Mouse (Mus musculus) left cerebral cortex, adult 18-20 months (tissue): ENCODE data around the gene Mettl7b. TPM values are rescaled to one million over a fixed set of nuclear protein-coding genes. Genes with fewer than 3 reads are reported as not detected.
"Not testable (repeated sequence)": the region's sequence is repeated elsewhere in the genome, so short reads cannot be mapped to it uniquely, and the experiment has no call there.

Source experiments
- DNase-seq, 2 experiments: peaks; one replicate each; pipeline ENCODE4 v3.0.0; 2021 to 2022; ENCODE audit warnings: low spot score in 2 of 2, mixed read lengths in 1 of 2
- long read RNA-seq, 2 experiments: library from polyadenylated mRNA; stranded (forward); transcript quantifications; one replicate each; pipeline ENCODE4 v2.0.0; 2021
- total RNA-seq, 2 experiments: library from RNA; stranded (reverse); gene quantifications; 2 replicates each; pipeline ENCODE4 v1.2.3; 2021

Mettl7b gene
- not detected for total RNA-seq
- long read RNA-seq, experiment 1: 0 reads
- long read RNA-seq, experiment 2: 0 reads

- DNase-seq: no peak
These were observed at the start of gene Mettl7b for GRCm38 (mm10) chr10:128960590-128961584. Gene Mettl7b, minus strand, starts transcription at chr10:128960988.

GRCm38 (mm10) chr10:129010288-129010841 lies 49.6 kb upstream of the Mettl7b start, which contains the start of gene Olfr763:
Gene Olfr763, plus strand, starts transcription at chr10:129010791.
- DNase-seq: no peak

GRCm38 (mm10) chr10:129004032-129004920 lies 43.5 kb upstream of the Mettl7b start:
- no peak for DNase-seq

- no peak for DNase-seq
These were observed 35.8 kb upstream of the Mettl7b start for GRCm38 (mm10) chr10:128996523-128997040.

GRCm38 (mm10) chr10:128995796-128996195 lies 35.0 kb upstream of the Mettl7b start:
- DNase-seq: no peak

GRCm38 (mm10) chr10:128990994-128991393 lies 30.2 kb upstream of the Mettl7b start:
- no peak for DNase-seq

GRCm38 (mm10) chr10:128990129-128990850 lies 29.5 kb upstream of the Mettl7b start:
- not testable (repeated sequence) for DNase-seq

GRCm38 (mm10) chr10:128989131-128989530 lies 28.3 kb upstream of the Mettl7b start, which contains the start of gene Olfr9:
Gene Olfr9, plus strand, starts transcription at chr10:128989431.
- DNase-seq: not testable (repeated sequence)

GRCm38 (mm10) chr10:128980644-128981365 lies 20.0 kb upstream of the Mettl7b start:
- no peak for DNase-seq

GRCm38 (mm10) chr10:128977522-128978114 lies 16.8 kb upstream of the Mettl7b start:
- DNase-seq: peak; percentile 39 to 60

- no peak for DNase-seq
These were observed 15.6 kb upstream of the Mettl7b start for GRCm38 (mm10) chr10:128976395-128976794.

GRCm38 (mm10) chr10:128972841-128973240 lies 12.1 kb upstream of the Mettl7b start:
- DNase-seq: no peak

- DNase-seq: no peak
These were observed 10.0 kb upstream of the Mettl7b start for GRCm38 (mm10) chr10:128970740-128971250.

GRCm38 (mm10) chr10:128968341-128968749 lies 7.6 kb upstream of the Mettl7b start:
- DNase-seq: no peak

GRCm38 (mm10) chr10:128965871-128966270 lies 5.1 kb upstream of the Mettl7b start:
- no peak for DNase-seq

GRCm38 (mm10) chr10:128964961-128965360 lies 4.2 kb upstream of the Mettl7b start:
- DNase-seq: no peak

GRCm38 (mm10) chr10:128960142-128960541 lies 646 bp downstream of the Mettl7b start:
- no peak for DNase-seq

- no peak for DNase-seq
These were observed 2.4 kb downstream of the Mettl7b start for GRCm38 (mm10) chr10:128958340-128958739.
